Mouse (Mus musculus): Measurements from ENCODE around the gene Zranb2.

Gene Zranb2

DNA sequence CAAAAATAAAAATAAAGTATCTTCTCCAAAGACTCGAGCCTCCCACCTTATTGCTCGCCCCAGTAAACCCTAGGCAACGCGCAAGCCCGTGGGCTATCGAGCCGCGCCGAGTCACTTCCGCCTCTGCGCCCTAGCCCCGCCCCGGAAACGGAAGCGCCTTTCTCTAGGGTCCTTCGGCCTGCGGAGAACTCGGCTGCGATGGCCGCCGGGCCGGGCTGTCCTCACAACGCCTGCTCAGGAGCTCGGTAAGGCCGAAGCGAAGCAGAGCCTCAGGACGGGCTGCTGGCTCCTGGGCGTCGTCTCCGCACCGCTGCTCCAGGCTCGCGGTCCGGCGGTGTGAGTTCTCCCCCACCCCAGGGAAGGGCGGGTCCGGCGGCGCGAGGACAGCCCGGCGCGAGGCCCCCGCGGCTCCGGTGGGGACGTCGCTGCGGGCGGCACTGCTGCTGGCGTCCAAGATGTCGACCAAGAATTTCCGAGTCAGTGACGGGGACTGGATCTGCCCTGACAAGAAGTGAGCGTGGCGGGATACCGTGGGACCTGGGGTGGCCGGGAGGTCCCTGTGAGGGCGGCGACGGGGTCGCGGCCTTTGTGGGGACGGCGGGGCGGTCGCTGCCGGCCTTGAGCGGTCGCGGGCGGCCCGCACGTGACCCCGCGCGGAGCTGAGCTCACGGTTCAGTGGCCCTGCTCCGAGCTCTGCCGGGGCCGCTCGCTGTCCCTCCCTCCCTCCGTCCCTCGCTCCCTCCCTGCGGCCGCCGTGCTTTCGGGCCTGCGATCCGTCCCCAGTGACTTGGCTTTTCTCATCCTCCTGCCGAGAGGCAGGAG is at the start of gene Zranb2:
Gene Zranb2 (plus strand): TSS at position 197 of the 822 bp plus-strand sequence.
- DNase-seq: peak; percentile 96

DNA sequence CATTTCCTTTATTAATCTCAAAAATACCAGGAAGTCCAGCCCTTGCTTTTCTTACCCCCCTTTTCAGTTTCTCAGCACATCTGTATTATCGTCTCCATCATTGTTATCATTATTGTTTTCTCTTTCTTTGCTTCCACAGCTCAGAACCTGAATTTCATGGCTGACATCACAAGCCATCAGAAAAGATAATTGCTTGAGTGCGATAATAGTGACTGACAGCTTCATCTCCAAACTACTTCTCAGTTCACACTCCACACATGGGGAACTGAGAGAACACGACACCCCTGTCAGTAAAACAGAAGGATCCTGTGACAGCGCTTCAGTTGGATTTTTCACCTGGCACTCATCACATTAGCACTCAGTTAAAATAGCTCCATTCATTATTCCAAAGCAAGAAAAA is 41.9 kb upstream of the Zranb2 start:
- no peak for DNase-seq

DNA sequence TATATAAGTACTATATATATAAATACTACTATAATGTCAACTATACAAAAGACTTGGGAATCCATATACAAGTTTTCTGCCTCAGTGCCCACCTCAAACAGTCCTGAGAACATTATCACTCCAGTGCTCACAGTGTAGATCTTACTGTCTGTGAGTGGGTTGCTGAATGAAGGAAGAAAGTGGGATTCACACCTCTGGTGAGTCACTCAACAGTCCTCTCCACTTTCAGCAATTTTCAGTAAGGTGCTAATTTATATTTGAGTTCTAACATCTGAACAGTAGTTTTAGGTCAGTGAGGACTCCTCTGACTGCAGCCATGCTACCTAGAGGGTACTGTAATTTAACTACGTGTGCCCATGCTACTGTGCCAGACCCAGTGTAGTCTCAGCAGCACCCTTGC is 31.7 kb upstream of the Zranb2 start:
- DNase-seq: no peak

DNA sequence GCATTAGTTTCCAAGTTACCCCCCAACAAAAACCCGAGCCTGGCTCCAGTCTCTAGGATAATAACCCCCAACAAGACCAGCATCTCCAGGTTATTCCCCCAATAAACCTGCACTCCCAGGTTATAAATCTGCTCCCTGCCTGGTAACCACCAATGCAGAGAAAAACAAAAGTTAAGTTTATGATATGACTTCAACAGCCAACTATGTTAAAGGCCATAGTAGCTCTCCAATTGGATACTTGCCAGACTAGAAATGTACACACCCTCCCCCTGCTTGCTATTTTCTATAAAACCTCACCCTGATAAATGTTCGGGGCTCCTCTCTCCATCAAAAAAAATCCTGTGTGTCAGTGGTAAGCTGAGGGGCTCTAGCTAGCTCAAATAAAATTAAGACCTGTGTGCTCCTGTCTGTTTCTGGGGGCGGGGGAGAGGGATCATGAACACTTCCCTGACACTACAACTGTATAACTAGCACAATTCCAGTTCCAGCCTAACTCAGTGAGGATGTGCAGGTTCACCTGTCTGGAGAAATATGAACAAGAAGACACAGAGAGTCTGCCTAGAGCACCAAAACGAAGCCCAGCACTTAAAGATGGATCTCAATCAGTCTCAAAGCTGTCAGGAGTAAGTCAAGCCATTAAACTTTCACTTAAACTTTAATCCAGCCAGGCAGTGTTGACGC is 19.7 kb upstream of the Zranb2 start:
- DNase-seq: no peak

DNA sequence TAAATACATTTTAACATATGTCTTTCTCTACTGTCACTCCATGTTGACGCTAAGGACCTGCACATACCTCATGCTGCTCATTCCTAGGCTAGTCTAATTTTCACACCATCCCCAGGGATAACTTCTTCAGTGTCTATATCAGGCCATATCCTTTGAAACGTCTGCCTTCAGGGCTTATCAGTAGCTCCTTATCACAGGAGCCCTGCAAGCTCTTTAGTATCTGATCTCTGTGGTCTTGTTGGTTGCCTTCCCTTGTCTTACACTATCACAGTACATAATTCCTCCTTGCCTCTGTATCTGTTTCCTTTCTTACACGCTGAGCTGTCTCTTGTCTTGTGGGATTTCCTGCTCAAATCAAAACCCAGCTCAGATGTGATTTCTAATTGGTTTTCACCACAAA is 17.5 kb upstream of the Zranb2 start:
- no peak for DNase-seq

DNA sequence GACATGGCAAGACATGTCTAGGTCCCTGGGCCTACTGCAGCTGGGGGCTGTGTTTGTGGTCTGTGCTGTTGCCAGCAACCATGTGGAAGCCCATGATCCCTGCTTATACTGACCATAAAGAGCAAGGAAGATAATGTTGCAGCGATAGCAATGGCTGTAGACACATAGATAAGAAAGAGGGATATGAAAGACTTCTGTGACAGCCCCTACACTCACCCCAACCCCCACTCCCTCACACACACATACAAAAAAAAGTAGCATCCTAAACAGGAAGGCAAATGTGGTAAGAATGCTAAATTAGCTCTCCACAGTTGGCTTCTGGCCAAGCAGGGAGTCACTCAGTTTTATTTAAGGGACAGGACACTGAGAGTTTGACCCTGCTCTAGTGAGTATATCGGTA is 16.0 kb upstream of the Zranb2 start:
- peak; percentile 4 for DNase-seq

DNA sequence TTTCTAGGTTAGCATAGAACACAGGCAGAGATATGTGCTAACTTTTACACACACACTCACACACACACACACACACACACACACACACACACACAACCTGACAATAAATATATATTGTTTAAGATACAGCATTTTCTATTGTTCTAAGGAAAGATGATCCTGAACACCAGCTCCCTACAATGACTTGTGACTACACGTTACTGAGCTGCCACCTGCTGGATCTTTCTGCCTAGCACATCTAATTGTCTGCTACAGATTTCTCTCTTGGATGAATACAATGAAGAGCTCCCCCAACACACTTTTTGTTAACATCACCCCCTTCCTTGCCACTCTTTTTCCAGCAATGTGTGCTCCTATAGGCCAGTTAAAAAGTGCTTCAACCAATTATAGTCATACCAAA is 13.5 kb upstream of the Zranb2 start:
- DNase-seq: peak; percentile 44

DNA sequence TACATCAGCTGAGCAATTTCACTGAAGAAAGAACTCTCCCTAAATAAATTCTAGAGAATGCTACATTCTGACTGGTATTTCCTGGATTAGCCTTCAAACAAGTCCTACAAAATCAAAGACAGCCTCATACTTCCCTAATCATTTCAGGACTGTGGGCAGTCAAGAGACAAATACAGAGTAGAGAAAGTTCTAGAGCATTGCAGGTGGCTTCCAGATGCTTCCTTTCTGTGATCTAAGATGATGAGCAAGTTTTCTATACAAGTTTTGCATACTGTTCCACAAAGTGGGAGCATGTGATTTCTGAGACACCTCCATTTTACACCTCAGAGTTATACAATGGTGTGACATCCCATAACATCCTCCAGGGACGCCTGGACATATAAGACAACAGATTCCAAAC is 10.1 kb upstream of the Zranb2 start:
- DNase-seq: no peak

DNA sequence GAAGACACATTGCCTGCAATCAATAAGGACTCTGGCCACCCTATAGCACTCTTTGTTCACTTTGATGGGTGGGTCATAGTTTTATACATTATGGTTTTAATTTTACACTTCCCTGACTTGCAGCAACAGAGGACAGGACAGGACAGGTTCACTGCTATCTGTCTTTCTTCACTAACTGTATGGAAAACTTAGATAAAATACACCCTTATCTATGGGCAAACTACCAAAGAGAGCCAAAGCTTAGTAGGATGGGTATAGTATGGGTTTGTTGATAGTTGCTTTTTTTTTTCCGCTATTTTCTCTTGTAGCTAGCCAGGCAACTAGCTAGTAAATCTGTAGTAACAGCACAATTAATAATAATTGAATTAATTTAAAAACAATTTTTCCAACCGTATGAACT is 2.4 kb upstream of the Zranb2 start:
- DNase-seq: no peak

DNA sequence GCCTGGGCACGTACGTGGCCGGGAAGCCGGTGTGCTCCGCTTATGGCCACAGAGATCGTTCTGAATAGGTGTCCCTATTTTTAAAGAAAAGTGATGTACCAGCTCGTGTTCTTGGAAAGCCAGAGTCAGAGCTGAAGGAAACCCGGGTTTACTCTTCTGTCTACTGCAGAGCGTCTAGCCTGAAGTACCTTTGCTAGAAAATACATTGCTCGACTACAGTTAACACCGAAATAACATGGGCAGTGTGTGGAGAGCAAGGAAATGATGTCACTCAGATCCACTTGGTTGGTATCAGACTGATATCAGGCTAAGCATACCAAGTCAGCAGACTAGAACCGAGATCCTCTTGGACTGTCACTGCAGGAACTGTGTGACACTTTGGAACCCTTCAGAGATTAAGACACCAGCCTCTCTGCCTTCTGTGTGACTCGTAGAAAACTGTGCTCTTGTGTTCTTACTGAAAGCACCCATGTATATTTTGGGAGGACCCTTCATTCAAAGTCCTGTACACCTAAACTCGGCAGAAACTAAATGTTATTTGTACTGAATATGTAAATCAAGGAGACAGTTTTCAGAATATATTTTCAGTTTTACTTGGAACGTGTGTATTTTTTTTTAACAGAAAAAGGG is 941 bp downstream of the Zranb2 start:
- DNase-seq: peak; percentile 3

DNA sequence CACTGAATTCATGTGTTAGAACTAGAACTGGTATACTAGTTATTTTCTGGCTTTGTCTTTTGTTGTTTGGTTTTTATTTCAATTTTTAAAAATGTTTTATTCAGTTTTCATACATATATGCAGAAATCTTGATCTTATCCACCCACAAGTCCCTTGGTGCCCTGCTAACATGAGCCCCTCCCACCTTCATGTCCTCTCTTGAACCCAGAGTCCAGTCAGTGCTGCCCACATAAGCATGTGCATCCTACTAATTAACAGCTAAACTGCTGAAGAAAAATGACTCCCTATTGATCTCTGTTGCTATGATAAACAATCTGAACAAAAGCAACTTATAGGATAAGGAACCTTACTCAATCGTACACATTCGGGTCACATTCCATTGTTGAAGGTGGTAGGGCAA is 15.4 kb downstream of the Zranb2 start:
- no peak for DNase-seq

DNA sequence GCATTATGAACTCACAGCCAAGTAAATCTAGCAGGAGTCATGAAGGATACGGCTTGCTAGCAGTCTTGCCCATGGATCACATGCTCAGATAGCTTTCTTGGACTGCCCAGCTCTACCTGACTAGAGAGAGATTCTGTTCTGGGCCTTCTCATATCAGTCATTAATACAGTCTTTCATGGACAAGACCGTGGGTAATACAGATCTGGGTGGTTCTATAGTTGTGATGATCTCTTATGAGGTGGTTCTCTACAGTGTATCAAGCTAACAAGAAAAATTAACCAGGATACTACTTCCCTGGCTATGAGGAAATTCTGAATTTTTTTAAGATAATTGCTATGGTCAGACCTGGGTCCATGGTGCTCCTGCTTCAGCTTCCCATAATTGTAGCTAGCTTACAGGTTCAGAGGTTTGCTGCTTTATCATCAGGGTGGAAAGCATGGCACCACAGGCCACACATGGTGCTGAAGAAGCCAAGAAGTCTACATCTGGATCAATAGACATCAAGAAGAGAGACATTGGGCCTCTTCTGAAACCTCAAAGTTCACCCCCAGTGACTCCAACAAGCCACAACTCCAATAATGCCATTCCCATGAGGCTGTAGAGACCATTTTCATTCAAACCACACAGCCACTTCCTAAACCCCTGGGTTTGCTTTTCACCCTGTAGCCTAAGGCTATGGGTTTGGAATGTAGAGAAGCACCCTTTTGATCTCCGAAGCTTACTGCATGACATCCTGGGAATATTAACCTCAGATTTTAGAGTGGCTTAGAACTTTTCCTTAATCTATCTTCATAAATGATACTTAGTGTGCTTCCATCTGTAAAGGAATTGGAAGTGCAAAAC is 16.0 kb downstream of the Zranb2 start:
- no peak for DNase-seq

DNA sequence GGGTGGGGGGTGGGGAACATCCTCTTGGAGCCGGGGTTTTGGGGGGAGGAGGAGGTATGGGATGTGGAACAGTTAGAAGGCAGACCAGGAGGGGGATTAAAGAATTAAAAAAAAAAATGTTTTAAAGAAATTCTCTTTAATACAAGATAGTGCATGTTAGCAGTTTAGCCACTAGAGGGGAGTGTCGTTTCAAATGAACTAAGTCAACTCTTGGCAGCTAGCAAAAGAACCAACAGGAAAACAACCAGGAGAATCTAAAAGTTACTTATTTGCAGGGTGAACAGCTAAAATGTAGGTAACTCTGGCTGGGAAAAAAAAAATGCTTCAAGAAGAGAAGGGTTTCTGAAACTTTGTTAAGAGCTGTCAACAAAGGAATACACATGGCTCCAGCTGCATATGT is 31.2 kb downstream of the Zranb2 start:
- DNase-seq: peak; percentile 55

DNA sequence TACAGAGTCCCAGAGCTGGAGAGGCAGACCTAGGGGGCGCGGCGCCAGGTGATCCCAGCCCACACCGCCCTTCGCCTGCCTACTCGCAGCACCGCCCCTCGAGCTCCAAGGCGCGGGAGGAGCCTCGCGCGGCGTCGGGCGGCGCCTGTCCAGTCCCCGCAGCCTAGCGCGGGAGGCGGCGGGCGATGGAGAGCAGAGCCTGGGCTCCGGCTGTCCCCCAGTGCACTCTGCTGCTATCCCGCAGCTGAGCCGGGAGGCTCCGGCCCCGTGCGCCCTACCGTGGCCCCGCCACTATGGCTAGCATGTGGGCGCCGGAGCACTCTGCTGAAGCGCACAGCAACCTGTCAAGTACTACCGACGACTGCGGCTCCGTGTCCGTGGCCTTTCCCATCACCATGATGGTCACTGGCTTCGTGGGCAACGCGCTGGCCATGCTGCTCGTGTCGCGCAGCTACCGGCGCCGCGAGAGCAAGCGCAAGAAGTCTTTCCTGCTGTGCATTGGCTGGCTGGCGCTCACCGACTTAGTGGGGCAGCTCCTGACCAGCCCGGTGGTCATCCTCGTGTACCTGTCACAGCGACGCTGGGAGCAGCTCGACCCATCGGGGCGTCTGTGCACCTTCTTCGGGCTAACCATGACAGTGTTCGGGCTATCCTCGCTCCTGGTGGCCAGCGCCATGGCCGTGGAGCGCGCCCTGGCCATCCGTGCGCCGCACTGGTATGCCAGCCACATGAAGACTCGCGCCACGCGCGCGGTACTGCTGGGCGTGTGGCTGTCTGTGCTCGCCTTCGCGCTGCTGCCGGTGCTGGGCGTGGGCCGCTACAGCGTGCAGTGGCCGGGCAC is 33.0 kb downstream of the Zranb2 start, which contains the start of gene Ptger3:
Gene Ptger3 (plus strand): TSS at position 168 of the 841 bp plus-strand sequence.
- no peak for DNase-seq

DNA sequence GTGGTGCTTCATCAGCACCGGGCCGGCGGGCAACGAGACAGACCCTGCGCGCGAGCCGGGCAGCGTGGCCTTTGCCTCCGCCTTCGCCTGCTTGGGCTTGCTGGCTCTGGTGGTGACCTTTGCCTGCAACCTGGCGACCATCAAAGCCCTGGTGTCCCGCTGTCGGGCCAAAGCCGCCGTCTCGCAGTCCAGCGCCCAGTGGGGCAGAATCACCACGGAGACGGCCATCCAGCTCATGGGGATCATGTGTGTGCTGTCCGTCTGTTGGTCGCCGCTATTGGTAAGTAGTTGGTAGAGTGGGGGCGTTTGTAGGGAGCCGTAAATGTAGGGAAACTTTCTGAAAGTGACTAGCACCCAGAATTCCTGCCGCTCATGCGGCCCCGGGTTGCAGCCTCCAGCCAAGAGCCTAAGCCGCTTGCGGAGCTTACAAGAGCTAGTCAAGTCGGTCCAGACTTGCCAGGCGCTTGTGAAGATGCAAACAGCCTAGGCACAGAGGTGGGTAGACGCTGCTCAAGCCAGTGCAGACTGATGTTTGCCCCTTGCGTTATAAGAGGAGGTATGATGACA is 33.7 kb downstream of the Zranb2 start:
- DNase-seq: no peak

DNA sequence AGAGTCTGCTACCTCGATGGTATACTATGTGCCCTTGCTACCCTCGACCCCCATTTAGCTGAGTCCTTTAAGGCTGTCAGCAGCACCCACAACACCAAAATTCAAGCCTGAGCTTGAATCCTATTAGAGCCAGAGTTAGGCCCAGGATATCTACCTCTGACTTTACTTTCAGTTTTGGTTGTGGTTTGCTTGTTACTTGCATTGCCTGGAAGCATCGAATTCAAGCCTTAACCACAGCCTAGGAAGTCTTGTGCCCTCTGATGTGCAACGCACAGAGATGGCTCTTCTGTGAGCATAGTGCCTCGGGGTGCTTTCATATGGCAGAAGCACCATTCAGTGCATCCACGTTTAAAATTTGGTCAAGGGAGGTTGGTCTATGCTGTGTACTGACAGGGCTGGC is 38.1 kb downstream of the Zranb2 start:
- DNase-seq: no peak

DNA sequence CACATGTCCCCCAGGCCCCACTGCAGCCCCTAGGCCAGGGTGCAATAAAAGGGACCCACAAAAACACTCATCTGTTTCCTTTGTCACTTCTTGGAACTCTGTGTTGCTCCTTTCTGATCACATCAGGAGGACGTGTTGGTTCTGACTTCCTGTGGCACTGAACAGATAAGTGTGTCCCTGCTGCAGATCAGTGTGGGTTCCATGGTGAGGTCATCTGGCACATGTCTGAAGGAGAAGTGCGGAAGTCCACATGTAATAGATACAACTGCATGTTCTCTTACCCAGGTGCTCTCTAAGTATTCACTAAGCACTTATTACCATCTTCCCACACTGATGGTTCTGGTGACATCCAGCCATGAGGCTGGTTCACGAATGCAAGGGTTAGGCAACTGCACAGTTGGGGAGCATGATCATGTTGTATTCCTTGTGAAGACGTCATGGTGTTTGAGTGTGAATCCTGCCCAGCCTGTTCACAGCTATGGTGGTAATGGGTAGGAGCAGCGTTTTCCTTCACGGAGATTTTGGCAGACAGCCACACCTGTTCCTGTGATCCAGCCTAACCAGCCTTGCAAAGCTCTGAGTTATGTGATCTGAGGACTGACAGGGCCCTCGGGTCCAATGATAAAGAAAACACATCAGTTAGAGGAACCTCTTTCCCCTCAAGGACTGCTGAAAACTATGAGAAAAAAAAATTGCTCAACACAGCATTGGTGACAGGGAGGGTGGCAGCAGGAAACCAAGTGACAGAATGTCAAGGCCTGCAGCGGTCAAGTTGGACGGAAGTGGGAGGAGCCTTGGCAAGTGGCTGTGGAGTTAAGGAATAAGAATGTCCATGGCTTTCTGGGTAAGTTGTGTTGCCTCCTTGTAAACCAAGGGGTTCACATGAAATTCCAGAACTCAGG is 41.7 kb downstream of the Zranb2 start:
- no peak for DNase-seq

DNA sequence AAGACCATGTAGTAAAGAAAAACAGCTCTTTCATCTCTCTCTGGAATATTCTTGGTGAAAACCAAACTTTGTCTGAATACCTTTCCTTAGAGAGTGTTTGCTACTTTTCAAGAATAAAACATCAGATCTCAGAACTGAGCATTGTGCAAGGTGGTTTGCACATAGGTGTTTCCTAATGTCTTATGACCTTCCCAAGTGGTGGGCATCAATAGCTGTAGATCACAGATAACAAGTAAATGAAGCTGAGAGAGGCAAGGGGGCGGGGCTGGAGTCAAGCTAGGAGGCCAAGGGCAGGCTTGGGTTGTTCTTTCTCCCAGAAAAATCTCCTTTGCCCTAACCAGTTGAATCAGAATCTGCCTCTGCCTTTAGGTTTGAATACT is 42.4 kb downstream of the Zranb2 start:
- no peak for DNase-seq

DNA sequence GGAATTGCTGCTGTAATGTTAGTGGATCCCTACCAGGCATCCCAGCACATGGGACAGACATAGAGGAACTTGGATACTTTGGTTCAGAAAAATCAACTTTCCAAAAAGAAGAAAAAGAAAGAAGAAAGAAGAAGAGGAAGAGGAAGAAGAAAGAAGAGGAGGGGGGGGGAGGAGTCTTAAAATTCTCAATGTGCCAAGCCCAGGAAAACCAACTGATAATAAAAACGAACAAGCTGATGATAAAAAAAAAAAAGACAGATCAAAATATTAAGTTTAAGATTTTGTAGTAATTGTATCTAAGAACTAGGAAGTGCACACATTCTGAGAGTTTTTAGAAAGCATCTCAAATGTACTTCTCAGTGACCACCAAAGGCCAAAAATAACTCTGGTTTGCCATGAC is 42.9 kb downstream of the Zranb2 start:
- DNase-seq: no peak

DNA sequence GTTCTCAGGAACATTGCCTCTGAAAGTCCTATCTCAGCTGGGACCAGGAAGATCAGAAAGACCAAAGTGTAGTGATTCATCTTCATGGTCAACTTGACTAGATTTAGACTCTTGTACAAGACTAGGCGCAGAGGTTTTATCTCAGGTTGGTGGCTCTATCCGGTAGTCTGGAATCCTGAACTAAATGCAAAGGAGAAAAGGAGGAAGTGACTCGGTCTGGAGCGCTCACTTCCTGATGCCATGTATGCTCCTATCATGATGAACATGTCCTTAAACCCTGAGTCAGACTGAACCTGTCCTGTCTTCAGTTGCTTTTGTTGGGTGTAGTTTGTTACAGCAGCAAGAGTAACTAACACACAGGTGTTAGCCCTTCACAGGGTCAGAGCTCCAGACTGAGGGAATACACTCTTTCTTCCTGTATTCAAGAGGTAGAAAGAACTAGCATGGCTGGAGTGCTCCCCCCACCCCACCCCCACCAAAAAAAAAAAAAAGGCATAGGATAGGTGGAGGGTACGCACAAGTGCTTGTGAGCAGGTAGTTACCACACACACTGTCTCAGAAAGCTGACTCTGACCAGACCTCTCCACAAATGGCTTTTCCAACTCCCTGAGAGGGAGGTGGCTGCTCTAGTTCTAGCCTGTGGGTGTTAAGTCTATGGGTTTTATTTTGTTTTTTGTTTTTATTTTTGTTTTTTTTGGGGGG is 44.7 kb downstream of the Zranb2 start:
- DNase-seq: no peak

Measured in lung, postnatal 10 days (tissue).